Mouse (Mus musculus) gastrocnemius, adult 18-20 months (tissue): ENCODE data around the gene Ldhb. TPM values are rescaled to one million over a fixed set of nuclear protein-coding genes. Genes with fewer than 3 reads are reported as not detected.
A peak's percentile ranks its signal among the peaks of the same experiment; 100 is the strongest.
"Not testable (repeated sequence)": the region's sequence is repeated elsewhere in the genome, so short reads cannot be mapped to it uniquely, and the experiment has no call there.

Source experiments
- DNase-seq: peaks from one replicate; pipeline ENCODE4 v3.0.0; 2021; ENCODE audit warnings: low spot score
- long read RNA-seq, 2 experiments: library from polyadenylated mRNA; stranded (forward); transcript quantifications; one replicate each; pipeline ENCODE4 v2.0.0; 2021
- total RNA-seq, 2 experiments: library from RNA; stranded (reverse); gene quantifications; 2 replicates each; pipeline ENCODE4 v1.2.3; 2021

The Ldhb gene
- 100 to 1,000 TPM; 379 to 613 TPM for total RNA-seq
- long read RNA-seq, experiment 1, transcript Ldhb-201 (8 exons, 1,304 nt): major isoform, 109 of 119 reads
- long read RNA-seq, experiment 1, partial matches to known transcripts: 5 of 119 reads
- long read RNA-seq, experiment 1, other reads (novel, unspliced or antisense): 5 of 119 reads
- long read RNA-seq, experiment 2, transcript Ldhb-201 (8 exons, 1,304 nt): major isoform, 107 of 113 reads
- long read RNA-seq, experiment 2, partial matches to known transcripts: 3 of 113 reads
- long read RNA-seq, experiment 2, other reads (novel, unspliced or antisense): 3 of 113 reads

DNA sequence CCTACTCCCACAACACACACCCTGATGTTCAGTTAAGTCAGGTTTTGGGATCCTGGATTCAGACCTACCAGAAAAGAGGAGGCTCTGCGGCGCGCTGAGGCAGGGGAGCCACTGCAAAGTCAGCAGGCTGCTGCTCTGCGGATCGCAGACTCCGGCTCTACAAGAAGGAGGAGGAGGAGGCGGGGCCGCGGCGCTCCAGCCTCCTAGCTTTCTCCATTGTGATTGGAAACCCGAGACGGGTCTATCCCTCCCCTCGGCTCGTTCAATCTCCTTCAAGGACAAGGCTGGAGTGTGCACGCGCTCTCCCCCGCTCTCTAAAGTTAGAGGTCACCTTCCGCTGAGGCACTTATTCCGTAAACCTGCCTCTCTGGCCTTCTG is at the start of gene Ldhb:
TSS of gene Ldhb (minus strand) at position 173 of the 378 bp plus-strand sequence.
- peak; percentile 77 for DNase-seq

DNA sequence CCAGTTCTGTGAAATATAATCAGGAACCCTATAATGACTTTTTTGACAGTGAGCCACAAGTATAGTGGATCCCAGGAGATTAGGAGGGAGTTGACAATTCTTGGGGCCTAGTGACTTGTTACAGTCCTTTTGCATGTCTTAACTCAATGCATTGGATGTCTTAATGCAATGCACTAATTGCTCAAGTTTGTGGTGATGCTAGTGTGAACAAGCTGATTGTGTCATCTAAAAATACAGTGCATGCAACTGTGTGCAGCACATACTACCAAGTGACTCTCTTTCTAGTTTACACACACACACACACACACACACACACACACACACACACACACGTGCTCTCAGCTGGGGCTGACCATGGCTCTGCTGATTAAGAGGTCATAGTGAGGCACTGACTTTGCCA is 48.2 kb upstream of the Ldhb start:
- no peak for DNase-seq

DNA sequence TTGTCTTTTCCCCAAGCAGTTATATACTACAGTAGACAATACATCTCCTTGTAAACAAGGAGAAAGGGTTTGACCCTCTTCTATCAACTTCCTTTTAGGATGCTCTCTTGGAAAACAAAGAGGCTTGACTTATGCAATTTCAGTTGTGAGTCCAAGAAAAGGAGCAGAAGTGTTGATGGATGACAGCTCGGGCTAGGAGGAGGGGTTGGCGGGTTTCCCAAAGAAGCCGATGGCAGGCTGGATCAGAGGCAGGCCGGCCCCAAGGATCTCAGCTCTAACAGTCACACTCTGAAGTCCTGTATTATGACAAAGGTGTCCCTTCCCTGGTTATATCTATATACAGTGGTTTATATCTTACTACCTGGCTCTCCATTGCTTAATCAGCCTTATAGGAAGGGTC is 43.7 kb upstream of the Ldhb start:
- no peak for DNase-seq

DNA sequence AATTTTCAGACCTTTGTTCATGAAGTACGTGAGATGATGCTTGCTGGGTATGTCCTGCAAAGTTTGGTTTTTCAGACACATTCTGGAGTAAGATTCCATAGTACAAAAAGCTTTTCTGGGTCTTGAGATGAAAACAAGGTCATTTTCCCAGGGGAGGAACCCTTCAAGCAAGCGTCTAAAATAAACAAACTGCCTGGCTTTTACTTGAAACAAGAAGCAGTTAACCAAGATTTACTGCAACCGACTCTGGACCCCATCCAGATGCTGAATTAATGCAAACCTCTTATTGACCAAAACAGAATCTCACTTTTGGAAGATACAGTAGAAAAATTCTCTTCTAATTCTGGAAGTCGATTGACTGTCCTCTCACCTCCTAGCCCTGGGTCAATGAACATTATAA is 43.1 kb upstream of the Ldhb start:
- DNase-seq: no peak

DNA sequence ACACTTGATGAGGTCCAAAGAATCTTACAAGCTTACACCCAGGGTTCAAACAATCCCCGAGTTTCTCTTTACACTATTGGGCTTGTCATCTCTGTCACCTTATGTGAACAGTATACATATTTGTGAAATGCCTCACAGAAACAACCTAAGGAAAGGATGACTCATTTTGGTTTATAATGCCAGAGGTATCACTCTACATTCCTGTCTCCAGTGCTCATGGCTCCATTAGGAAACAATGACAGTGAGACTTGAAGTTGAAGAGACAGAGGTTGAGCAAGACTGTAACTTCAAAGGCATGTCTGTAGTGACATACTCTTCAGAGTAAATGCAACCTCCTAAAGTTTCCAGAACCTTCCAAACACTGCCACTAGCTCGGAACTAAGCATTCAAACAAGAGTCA is 40.6 kb upstream of the Ldhb start:
- no peak for DNase-seq

DNA sequence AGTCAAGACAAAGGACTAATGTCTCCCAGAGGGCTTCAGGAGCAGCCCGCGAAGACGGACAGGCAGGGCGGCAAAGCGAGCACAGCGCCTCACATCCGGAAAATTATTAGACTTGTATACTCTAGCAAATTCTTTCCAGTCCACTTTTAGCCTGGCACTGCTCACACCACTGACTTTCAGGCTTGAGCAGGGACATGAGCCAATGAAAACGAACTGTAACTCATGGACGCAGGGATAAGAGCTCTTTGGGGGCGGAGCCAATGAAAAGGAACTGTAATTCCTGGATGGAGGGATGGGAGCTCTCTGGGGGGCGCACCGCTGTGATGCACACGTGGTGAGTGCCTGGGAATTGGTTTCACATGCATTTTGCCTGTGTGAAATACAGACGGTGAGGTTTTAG is 37.4 kb upstream of the Ldhb start:
- no peak for DNase-seq

DNA sequence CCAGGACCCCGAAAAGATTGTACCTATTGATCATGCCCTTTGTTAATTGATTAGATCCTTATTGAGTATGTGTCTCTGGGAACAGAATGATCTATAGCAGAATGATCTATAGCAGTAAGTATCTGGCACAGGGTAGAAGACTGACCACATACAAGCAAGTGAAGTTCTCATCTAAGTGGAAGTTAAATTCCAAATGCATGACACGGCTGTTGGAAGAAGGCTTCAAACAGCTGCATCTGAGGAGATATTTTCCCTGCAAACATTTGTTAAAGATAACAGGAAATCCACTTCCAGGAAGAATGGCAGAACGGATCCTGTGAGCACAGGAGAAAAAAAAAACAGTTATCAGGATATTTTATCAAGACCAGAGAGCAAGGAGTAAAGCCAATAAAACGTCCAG is 35.9 kb upstream of the Ldhb start:
- DNase-seq: no peak

DNA sequence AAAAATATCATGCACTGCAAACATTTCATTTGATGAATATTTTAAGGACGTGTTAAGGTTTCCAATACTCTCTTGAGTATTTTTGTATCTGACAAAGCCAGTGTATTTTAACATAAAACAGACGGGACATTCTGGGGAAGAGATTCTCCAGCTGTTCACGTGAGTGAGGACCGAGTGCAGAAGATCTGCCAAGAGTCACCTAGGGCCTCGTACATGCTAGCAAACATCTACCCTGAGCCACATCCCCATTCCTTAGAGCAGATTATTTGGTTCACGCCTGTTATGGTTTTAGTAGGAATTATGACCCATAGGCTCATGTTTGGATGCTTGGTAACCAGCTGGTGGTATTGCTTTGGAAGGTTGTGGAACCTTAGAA is 35.0 kb upstream of the Ldhb start:
- no peak for DNase-seq

DNA sequence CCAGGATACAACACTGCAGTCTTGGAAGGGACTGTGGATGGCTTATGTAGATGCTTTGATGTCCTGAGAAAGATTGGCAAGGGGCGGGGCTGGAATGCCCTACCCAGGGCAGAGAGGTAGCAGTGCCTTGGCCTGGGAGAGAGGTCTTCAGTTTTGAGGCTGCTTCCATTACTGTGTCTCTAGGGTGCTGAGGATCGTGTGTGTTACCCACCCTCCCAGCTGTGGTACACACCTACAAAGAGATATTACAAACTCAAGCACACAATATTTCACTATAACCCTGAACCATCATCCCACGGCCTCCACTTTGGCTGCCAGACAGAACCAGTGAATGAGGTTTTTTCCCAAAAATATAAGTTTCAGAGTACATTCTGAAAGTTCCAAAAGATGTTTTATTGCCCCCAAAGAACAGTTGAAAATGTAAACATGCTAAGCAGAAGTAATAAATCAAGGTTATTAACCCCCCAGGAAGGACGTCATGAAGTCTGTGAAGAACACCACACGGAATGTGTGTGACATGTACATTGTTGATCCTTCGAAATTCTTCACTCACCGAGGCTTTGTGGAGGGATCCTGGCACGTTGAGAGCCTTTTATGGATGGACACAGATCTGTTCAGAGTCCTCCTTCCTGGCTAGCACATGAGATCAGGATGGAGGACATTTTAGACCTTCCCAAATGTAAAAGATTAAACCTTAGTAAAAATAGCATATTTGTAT is 34.5 kb upstream of the Ldhb start:
- DNase-seq: no peak

DNA sequence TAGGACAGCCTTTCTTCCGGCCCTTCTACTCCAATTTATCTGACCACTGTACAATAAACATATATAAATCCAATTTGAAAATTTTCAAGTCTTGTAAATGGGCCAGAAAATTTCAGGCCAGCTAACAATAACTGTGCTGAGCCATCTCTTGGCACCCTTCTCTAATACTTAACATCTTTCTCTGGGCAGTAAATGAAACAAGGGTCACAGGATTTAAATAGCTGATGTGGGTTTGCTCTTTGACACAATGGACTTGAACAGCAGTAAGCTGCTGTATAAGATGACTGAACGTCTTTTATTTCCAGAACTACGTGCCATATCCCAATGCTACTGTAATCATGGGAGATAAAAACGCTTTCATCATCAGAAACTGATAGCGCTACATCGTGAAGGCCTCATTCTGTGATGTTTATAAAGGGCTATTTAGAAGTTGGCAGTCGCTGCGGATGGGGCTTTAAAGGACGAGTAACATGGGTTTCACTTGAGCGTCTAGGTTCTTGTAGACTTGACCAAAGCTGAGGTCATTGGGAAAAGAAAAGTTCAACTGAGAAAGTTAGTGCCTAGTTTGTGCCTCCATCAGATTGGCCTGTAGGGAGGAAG is 32.9 kb upstream of the Ldhb start:
- DNase-seq: no peak

DNA sequence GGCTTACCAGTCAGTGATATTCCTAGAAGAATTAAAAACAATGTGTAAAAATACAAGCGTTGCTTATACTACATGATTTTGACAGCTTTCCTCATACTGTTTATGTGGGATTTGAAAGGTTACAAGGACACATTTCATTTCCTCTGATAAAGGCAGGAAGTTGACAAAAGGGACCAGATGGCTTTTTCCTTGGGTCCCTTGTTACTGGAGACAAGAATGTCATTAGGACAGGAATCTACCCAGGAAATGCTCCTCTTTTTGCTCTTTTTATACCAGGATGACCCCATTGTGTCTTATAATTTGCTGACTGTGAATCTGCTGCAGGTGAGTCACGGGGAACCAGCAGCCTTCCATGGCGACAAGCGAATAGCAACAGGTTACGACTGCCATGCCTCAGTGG is 32.4 kb upstream of the Ldhb start:
- DNase-seq: no peak

DNA sequence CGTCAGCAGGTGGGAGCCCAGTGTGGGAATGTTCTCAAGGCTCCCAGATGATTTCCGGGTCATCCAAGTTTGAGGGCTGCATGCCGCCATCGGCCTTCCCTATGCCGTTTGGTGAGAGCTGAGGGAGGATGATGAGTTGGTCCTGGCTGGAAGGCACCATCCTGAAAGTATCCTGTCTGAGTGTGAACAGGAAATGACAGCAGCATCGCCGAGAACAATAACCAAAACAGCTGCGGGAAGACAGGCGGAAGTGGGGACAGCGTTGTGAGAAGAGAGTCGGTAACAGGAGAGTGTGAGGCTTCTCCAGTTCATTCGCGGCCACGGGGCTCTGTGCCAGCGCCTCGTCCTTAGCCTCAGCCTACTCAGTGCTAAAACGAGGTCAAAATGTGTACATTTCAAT is 30.7 kb upstream of the Ldhb start:
- no peak for DNase-seq

DNA sequence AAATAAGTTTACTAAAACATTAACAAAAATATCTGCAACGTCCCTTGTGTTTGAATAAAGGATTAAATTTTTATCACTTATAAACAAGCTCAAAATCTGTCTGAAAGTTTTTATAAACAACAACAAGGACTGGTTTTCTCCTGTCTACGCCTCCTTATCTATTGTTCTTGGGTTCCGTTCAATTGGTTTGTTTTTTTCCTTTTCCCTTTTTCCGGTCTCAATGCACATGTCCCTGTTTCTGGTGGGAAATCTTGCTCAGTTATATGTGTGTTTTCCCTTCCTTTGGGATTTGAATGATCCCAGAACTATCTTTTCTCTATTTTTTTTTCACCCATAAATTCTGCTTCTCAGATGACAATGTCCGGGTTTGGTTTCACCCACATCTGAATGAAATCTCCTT is 25.7 kb upstream of the Ldhb start:
- no peak for DNase-seq

DNA sequence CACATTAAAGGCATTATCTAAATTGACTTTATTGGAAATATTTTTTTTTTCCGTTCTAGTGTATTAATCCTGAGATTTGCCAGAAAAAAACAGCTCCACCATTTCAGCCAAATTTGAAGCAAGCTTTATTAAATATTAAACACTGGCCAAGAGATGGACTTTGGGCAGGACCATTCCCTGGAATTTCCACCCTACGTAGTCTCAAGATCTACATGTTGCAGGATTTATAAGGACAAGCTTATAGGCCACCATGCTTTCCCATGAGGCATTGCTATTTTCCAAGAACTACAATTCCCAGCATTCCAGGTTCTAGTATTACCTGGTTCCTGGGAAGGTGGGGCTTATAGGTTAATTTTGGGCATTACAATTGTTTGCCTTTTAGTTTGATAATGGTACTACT is 24.9 kb upstream of the Ldhb start:
- DNase-seq: no peak

DNA sequence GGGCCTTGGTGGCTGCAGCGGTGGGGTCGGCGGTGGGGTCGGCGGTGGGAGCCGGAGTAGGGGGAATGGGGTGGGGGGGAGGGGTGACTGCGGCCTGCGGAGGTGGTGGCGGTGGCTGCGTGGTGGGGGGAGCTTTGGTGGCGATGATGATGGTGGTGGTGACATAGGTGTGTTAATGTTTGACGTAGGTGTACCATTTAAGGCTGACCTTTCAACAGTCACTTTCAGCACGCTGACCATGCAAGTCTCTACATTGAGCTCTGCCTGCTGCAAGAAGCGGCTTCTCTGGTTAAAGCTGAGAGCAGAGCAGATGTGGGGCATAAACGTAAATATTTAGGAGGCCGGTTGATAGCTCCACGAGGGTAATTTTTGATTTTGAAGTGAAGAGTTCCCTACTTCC is 24.4 kb upstream of the Ldhb start:
- no peak for DNase-seq

DNA sequence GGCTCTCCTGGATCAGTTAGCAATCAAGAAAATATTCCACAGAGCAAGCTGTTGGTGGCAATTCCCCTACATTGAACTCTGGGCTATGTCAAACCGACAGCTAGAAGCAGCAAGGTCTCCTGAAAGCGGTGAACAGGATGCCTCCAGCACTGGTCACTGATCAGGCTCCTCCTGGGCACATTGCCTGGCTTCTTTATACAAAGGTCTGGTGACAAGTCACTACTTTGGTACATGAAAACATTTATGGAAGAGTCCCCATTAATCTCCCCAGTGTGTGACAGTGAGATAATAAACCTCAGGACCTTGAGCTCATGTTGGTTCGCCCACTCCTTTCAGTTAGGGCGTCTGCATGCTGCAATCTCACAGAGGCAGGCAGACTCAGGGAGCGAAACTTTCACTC is 22.6 kb upstream of the Ldhb start:
- no peak for DNase-seq

DNA sequence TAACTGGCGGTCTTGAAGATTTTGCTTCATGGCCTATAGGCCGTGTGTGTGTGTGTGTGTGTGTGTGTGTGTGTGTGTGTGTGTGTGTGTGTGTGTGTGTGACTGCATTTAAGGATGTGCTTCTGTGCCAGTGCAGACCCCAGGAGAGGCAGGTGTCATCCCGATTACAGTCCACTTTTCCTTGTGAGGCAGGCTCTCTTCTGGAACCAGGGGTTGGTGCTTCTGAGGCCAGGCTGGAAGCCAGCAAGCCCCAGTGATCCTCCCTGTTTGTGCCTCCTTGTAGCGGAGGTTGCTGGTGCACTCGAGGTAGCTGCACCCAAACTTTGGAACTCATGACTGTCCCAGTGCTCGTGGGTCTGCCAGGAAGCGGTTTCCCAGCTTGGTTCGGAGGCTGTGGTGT is 21.9 kb upstream of the Ldhb start:
- DNase-seq: no peak

DNA sequence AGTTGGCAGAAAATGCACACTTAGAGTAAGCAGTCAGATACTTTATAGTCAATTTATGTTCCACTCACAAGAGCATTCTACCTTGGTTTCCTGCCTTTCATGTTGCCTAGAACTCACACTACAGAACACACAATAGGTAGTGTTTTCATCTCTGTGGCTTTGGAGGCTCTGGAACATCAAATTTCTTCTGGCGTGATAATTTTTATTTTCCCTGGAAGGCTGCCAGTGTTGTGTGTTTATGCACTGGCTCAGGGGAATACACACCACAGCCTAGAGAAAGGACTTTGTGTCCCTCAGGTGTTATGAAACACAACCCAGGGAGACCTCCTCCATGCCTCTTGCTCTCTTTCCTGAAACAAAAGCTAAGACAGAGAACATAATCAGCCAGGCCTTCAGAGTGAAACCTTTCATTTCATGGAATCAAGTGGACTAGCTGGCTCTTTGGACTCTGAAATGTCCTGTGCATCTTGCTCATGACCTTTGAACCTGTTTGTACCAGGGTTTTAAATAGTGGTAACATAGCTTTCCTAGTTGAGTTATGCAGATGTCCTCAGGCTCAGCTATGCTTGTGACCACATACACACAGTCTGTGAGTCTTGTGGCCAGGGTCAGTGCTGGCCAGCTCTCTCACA is 20.3 kb upstream of the Ldhb start:
- DNase-seq: no peak

DNA sequence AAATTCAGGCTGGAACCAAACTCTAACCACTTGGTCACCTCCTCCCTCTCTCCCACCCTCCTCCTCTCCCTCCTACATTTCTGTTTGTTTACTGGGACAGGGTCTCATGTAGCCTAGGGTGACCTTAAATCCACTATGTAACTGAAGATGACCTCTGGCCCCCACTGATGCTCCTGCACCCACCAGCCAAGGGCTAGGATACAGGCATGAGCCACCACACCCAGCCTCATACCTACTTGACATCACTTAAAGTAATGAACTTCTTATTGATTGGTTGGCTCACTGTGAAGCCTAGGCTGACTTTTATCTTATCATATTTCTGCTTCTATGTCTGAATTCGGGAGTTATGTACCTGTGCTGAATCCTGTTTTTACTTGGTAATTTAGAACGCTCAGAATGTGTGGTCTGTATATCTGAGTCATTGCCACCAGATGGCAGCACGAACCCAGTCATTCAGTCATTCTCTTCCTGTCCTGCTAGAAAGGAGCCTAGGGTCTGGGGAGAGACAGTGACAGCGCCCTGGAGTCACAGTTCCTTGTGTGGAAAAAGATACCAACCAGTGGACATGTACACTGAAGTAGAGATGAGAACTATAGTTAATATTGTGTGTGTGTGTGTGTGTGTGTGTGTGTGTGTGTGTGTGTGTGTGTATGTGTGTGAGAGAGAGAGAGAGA is 17.0 kb upstream of the Ldhb start:
- DNase-seq: peak; percentile 60

DNA sequence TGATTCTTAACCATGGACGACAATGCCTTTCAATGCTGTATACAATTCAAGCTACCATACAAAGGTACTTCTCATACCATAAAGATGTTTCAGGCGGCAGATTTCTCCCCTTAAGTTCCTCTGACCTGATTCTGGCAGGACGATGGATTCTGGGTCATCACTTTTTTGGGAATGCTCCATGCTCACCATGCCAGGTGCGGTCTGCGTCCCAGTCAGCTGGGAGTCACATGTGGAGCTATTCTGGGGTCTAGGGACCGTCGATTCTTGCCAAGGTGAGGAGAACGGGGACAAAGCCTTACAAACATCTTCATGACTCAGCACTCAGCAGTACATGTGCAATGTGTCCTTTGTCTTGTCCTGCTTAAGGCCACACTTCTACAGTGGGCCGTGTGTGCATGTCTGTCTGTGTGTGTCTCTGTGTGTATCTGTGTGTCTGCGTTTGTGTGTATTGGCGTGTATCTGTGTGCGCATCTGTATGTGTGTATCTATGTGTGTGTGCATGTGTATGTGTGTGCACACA is 13.9 kb upstream of the Ldhb start:
- peak; percentile 26 for DNase-seq

DNA sequence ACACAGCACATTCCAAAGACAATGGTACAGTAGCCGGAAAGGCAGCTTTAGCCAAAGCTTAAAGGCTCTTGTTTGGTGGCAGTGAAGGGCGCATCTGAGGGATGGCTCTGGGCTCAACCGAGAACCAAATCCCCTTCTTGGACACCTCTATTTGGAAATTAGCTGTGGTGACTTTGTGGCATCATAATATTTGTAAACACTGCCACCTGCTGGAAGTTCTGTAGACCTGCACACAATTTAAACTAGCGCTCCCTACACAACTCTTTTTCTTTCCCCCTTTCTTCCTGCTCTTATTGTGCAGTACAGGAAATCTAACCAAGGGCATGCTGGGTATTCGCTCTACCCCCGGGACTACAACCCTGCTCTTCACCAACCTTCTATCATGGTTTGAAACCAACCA is 11.4 kb upstream of the Ldhb start:
- peak; percentile 32 for DNase-seq

DNA sequence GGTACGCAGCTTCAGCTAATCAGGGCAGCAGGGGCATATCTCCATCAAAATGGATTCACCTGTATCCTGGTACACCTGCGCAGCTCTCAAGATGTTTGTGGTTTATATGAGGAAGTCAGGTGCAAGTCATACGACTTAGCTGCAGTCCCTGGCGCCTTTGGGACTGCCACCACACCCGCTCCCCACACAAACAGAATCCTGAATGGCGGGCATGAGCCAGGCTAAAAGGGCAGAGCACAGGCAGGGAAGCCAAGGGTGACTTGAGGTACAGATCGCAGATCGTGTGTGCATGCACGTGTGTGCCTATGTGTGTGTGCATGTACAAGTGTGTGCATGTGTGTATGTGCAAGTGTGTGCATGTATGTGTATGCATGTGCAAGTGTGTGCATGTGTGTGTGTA is 7.6 kb upstream of the Ldhb start:
- not testable (repeated sequence) for DNase-seq
